Mouse (Mus musculus): ENCODE results near the gene Dlst. TPM values are rescaled to one million over a fixed set of nuclear protein-coding genes. Genes with fewer than 3 reads are reported as not detected.

Dlst gene
- polyA plus RNA-seq, 1 experiment from 2014 or later = 63.2 TPM

GRCm38 (mm10) chr12:85131361-85131760 lies 20.7 kb downstream of the Dlst start:
- TF ChIP-seq EP300 (optimal IDR thresholded peaks at IDR 0.05) (no peak), CTCF (IDR thresholded peaks at IDR 0.05; ENCODE audit: low read depth) (no peak)
- Histone ChIP-seq H3K4me1 (replicated peaks; ENCODE audit: control insufficient read depth, insufficient read depth) (no peaks in the 10 kb centered on the region), H3K27ac (replicated peaks) (no peak overlapping the region), H3K36me3 (ENCODE audit: control insufficient read depth, insufficient read depth, low read length) (peaks cover 38% of the 10 kb centered on the region), H3K9ac (ENCODE audit: low read length) (no peak overlapping the region), H3K4me3 (ENCODE audit: low read depth, low read length) (no peak overlapping the region), H3K9me3 (ENCODE audit: control insufficient read depth, low read length) (no peaks in the 10 kb centered on the region), H3K4me2 (replicated peaks; ENCODE audit: low read depth) (no peak overlapping the region), H3K27me3 (ENCODE audit: control insufficient read depth, insufficient read depth, low read length) (no peaks in the 10 kb centered on the region)
- ATAC-seq (ENCODE audit: low FRiP score, low TSS enrichment) (no peak), DNase-seq (ENCODE audit: low spot score) (no peak)
- 89% methylated on average over 6 of the region's 6 CpGs for WGBS

GRCm38 (mm10) chr12:85134043-85134794 lies 23.6 kb downstream of the Dlst start:
- Histone ChIP-seq H3K9ac (ENCODE audit: low read length) (no peak overlapping the region), H3K9me3 (ENCODE audit: control insufficient read depth, low read length) (no peaks in the 10 kb centered on the region), H3K4me1 (replicated peaks; ENCODE audit: control insufficient read depth, insufficient read depth) (no peaks in the 10 kb centered on the region), H3K27ac (replicated peaks) (no peak overlapping the region), H3K27me3 (ENCODE audit: control insufficient read depth, insufficient read depth, low read length) (no peaks in the 10 kb centered on the region), H3K4me2 (replicated peaks; ENCODE audit: low read depth) (no peak overlapping the region), H3K4me3 (ENCODE audit: low read depth, low read length) (no peak overlapping the region), H3K36me3 (ENCODE audit: control insufficient read depth, insufficient read depth, low read length) (peaks cover 36% of the 10 kb centered on the region)
- no peak for ATAC-seq (ENCODE audit: low FRiP score, low TSS enrichment)
- 79% methylated on average over 8 of the region's 8 CpGs for WGBS
- DNase-seq (ENCODE audit: low spot score) = no peak
- TF ChIP-seq CTCF (IDR thresholded peaks at IDR 0.05; ENCODE audit: low read depth) (no peak), EP300 (optimal IDR thresholded peaks at IDR 0.05) (no peak)

- Histone ChIP-seq H3K9me3 (ENCODE audit: control insufficient read depth, low read length) (no peaks in the 10 kb centered on the region), H3K4me3 (ENCODE audit: low read depth, low read length) (no peak overlapping the region), H3K36me3 (ENCODE audit: control insufficient read depth, insufficient read depth, low read length) (peaks cover 23% of the 10 kb centered on the region), H3K27ac (replicated peaks) (no peak overlapping the region), H3K4me2 (replicated peaks; ENCODE audit: low read depth) (no peak overlapping the region), H3K4me1 (replicated peaks; ENCODE audit: control insufficient read depth, insufficient read depth) (no peaks in the 10 kb centered on the region), H3K9ac (ENCODE audit: low read length) (no peak overlapping the region), H3K27me3 (ENCODE audit: control insufficient read depth, insufficient read depth, low read length) (no peaks in the 10 kb centered on the region)
- no peak for DNase-seq (ENCODE audit: low spot score)
- TF ChIP-seq EP300 (optimal IDR thresholded peaks at IDR 0.05) = no peak
- no peak for TF ChIP-seq CTCF (IDR thresholded peaks at IDR 0.05; ENCODE audit: low read depth)
- no peak for ATAC-seq (ENCODE audit: low FRiP score, low TSS enrichment)
- WGBS = 78% methylated on average over 19 of the region's 19 CpGs
Observed at GRCm38 (mm10) chr12:85135513-85136470, 25.2 kb downstream of the Dlst start.

GRCm38 (mm10) chr12:85136627-85137026 lies 26.0 kb downstream of the Dlst start:
- DNase-seq (ENCODE audit: low spot score) (no peak), ATAC-seq (ENCODE audit: low FRiP score, low TSS enrichment) (no peak)
- Histone ChIP-seq H3K27ac (replicated peaks) (no peak overlapping the region), H3K36me3 (ENCODE audit: control insufficient read depth, insufficient read depth, low read length) (peaks cover 20% of the 10 kb centered on the region), H3K4me2 (replicated peaks; ENCODE audit: low read depth) (no peak overlapping the region), H3K9me3 (ENCODE audit: control insufficient read depth, low read length) (no peaks in the 10 kb centered on the region), H3K9ac (ENCODE audit: low read length) (no peak overlapping the region), H3K4me1 (replicated peaks; ENCODE audit: control insufficient read depth, insufficient read depth) (no peaks in the 10 kb centered on the region), H3K4me3 (ENCODE audit: low read depth, low read length) (no peak overlapping the region), H3K27me3 (ENCODE audit: control insufficient read depth, insufficient read depth, low read length) (no peaks in the 10 kb centered on the region)
- peak; percentile 33; the same call in 1 of the 2 replicates for TF ChIP-seq CTCF (IDR thresholded peaks at IDR 0.05; ENCODE audit: low read depth)
- no peak for TF ChIP-seq EP300 (optimal IDR thresholded peaks at IDR 0.05)
- 67% methylated on average over 4 of the region's 4 CpGs for WGBS

GRCm38 (mm10) chr12:85140036-85140701 lies 29.5 kb downstream of the Dlst start:
- 37% methylated on average over 18 of the region's 18 CpGs for WGBS
- Histone ChIP-seq H3K9me3 (ENCODE audit: control insufficient read depth, low read length) (no peaks in the 10 kb centered on the region), H3K4me3 (ENCODE audit: low read depth, low read length) (no peak overlapping the region), H3K9ac (ENCODE audit: low read length) (no peak overlapping the region), H3K36me3 (ENCODE audit: control insufficient read depth, insufficient read depth, low read length) (no peaks in the 10 kb centered on the region), H3K27ac (replicated peaks) (no peak overlapping the region), H3K4me2 (replicated peaks; ENCODE audit: low read depth) (no peak overlapping the region), H3K27me3 (ENCODE audit: control insufficient read depth, insufficient read depth, low read length) (no peaks in the 10 kb centered on the region), H3K4me1 (replicated peaks; ENCODE audit: control insufficient read depth, insufficient read depth) (no peaks in the 10 kb centered on the region)
- DNase-seq (ENCODE audit: low spot score) (no peak), ATAC-seq (ENCODE audit: low FRiP score, low TSS enrichment) (no peak)
- TF ChIP-seq EP300 (optimal IDR thresholded peaks at IDR 0.05) (no peak), CTCF (IDR thresholded peaks at IDR 0.05; ENCODE audit: low read depth) (no peak)
